Mouse (Mus musculus): ENCODE results near the gene Vwde.

GRCm38 (mm10) chr6:13108662-13109061 is 116.1 kb downstream of the Vwde start:
- TF ChIP-seq EP300 (optimal IDR thresholded peaks at IDR 0.05) (no peak), CTCF (IDR thresholded peaks at IDR 0.05; ENCODE audit: low read depth) (no peak)
